In genomic region chr9:57073790-57074094, GRCm38 (mm10) we compare ENCODE assay signal across 8 mouse cellular contexts. TPM values are rescaled to one million over a fixed set of nuclear protein-coding genes. Genes with fewer than 3 reads are reported as not detected.
DNase-seq lines count a peak whose midpoint lies in the region; ATAC-seq and TF ChIP-seq lines count a peak whose summit lies in the region.

No protein-coding gene starts in this region.

- 0% methylated on average over 15 of the region's 15 CpGs for WGBS in lung, adult 2 months
- WGBS in embryonic facial prominence, embryonic 14.5 days = under 1% methylated on average over 15 of the region's 15 CpGs
- WGBS in intestine, postnatal 0 days = 2% methylated on average over 15 of the region's 15 CpGs
- WGBS in neural tube, embryonic 14.5 days = under 1% methylated on average over 15 of the region's 15 CpGs

- H3K9me3 ChIP-seq in embryonic facial prominence, embryonic 14.5 days (ENCODE audit: control insufficient read depth, low read length) = no peaks in the 10 kb centered on the region
- no peaks in the 10 kb centered on the region for H3K9me3 ChIP-seq in intestine, postnatal 0 days (ENCODE audit: control insufficient read depth)
- no peaks in the 10 kb centered on the region for H3K9me3 ChIP-seq in neural tube, embryonic 14.5 days (ENCODE audit: control insufficient read depth, low read length)

- TF ChIP-seq POLR2A in lung, adult 2 months (IDR thresholded peaks at IDR 0.05; ENCODE audit: borderline replicate concordance, extremely low read depth, low read depth, low read length) = peak; percentile 79; the same call in 1 of the 2 replicates

- H3K4me3 ChIP-seq in lung, adult 2 months (replicated peaks; ENCODE audit: extremely low read depth, low read depth, low read length) = peak overlapping the region; percentile 85
- peak overlapping the region; percentile 94 for H3K4me3 ChIP-seq in embryonic facial prominence, embryonic 14.5 days (ENCODE audit: low read depth, low read length)
- H3K4me3 ChIP-seq in intestine, postnatal 0 days (ENCODE audit: low read depth, low read length) = peak overlapping the region; percentile 93
- H3K4me3 ChIP-seq in neural tube, embryonic 14.5 days (ENCODE audit: low read depth, low read length) = peak overlapping the region; percentile 73

- no peak for DNase-seq in lung, adult 2 months
- DNase-seq in lung, postnatal 14 days = no peak
- no peak for DNase-seq in embryonic facial prominence, embryonic 14.5 days (ENCODE audit: low spot score)
- no peak for DNase-seq in layer of hippocampus, adult 18-20 months (ENCODE audit: low spot score in 2 of 2)
- DNase-seq in layer of hippocampus, postnatal 36 days = no peak
- DNase-seq in urinary bladder, postnatal 4 days (ENCODE audit: low spot score in 2 of 2) = no peak

- H3K27me3 ChIP-seq in embryonic facial prominence, embryonic 14.5 days (replicated peaks; ENCODE audit: control insufficient read depth, insufficient read depth, low read length) = no peaks in the 10 kb centered on the region
- H3K27me3 ChIP-seq in intestine, postnatal 0 days (replicated peaks; ENCODE audit: control insufficient read depth, insufficient read depth, low read length) = no peaks in the 10 kb centered on the region
- H3K27me3 ChIP-seq in neural tube, embryonic 14.5 days (ENCODE audit: control insufficient read depth, insufficient read depth, low read length) = no peaks in the 10 kb centered on the region

- no peak for TF ChIP-seq CTCF in lung, adult 2 months (IDR thresholded peaks at IDR 0.05; ENCODE audit: insufficient read depth, low read length)
- TF ChIP-seq CTCF in intestine, postnatal 0 days (IDR thresholded peaks at IDR 0.05; ENCODE audit: low read depth) = no peak

- peak overlapping the region; percentile 75 for H3K9ac ChIP-seq in embryonic facial prominence, embryonic 14.5 days (ENCODE audit: low read depth, low read length)
- peak overlapping the region; percentile 62 for H3K9ac ChIP-seq in intestine, postnatal 0 days (ENCODE audit: low read depth, low read length)
- peak overlapping the region; percentile 5 for H3K9ac ChIP-seq in neural tube, embryonic 14.5 days (replicated peaks; ENCODE audit: low read depth, low read length)

- peak overlapping the region; percentile 80 for H3K4me2 ChIP-seq in embryonic facial prominence, embryonic 14.5 days (ENCODE audit: low read depth, low read length)
- peak overlapping the region; percentile 91 for H3K4me2 ChIP-seq in intestine, postnatal 0 days (replicated peaks; ENCODE audit: low read depth)
- H3K4me2 ChIP-seq in neural tube, embryonic 14.5 days (ENCODE audit: low read depth, low read length) = peak overlapping the region; percentile 87

- H3K36me3 ChIP-seq in embryonic facial prominence, embryonic 14.5 days (ENCODE audit: control insufficient read depth, insufficient read depth, low read length) = no peaks in the 10 kb centered on the region
- no peaks in the 10 kb centered on the region for H3K36me3 ChIP-seq in intestine, postnatal 0 days (ENCODE audit: control insufficient read depth, insufficient read depth)
- H3K36me3 ChIP-seq in neural tube, embryonic 14.5 days (ENCODE audit: control insufficient read depth, insufficient read depth, low read length) = no peaks in the 10 kb centered on the region

- H3K27ac ChIP-seq in embryonic facial prominence, embryonic 14.5 days (replicated peaks; ENCODE audit: low read depth, low read length) = peak overlapping the region; percentile 90
- H3K27ac ChIP-seq in intestine, postnatal 0 days (ENCODE audit: low read depth, low read length) = peak overlapping the region; percentile 98
- H3K27ac ChIP-seq in neural tube, embryonic 14.5 days (ENCODE audit: low read depth, low read length) = peak overlapping the region; percentile 78

- no peak for ATAC-seq in embryonic facial prominence, embryonic 14.5 days (ENCODE audit: low read depth)
- ATAC-seq in intestine, postnatal 0 days = no peak
- no peak for ATAC-seq in neural tube, embryonic 14.5 days (ENCODE audit: low read depth)

- peaks cover 13% of the 10 kb centered on the region for H3K4me1 ChIP-seq in lung, adult 2 months (ENCODE audit: control insufficient read depth, insufficient read depth, low read length)
- peaks cover 19% of the 10 kb centered on the region for H3K4me1 ChIP-seq in embryonic facial prominence, embryonic 14.5 days (ENCODE audit: control insufficient read depth, insufficient read depth, low read length)
- no peaks in the 10 kb centered on the region for H3K4me1 ChIP-seq in intestine, postnatal 0 days (replicated peaks; ENCODE audit: control insufficient read depth, insufficient read depth, low read length)
- peaks cover 16% of the 10 kb centered on the region for H3K4me1 ChIP-seq in neural tube, embryonic 14.5 days (ENCODE audit: control insufficient read depth, insufficient read depth, low read length)

RNA-seq across cellular contexts. Expression of gene Sin3a, which starts 1.9 kb away (rescaled TPM):
- polyA plus RNA-seq in lung, adult 2 months (2012; rRNA removed) = 68.4 and 82.1 TPM in 2 replicates
- polyA plus RNA-seq in embryonic facial prominence, embryonic 14.5 days (2014; fragmentation: Nextera tagmentation; extraction: Ambion mirVana) = 32.4 and 38.6 TPM in 2 replicates
- 11.7 and 14.1 TPM in 2 replicates for polyA plus RNA-seq in intestine, postnatal 0 days (2015; fragmentation: Nextera tagmentation; extraction: Ambion mirVana)
- polyA plus RNA-seq in neural tube, embryonic 14.5 days (2014; fragmentation: Nextera tagmentation; extraction: Ambion mirVana) = 26.8 and 35.2 TPM in 2 replicates
- total RNA-seq in layer of hippocampus, adult 18-20 months (2021) = 10 to 100 TPM; 30.8 to 41.1 TPM
- total RNA-seq in layer of hippocampus, postnatal 36 days (2021) = 10 to 100 TPM; 35.5 to 37.1 TPM

RNA-seq across cellular contexts. Expression of gene Man2c1, which starts 56.7 kb away (rescaled TPM):
- 232 and 233 TPM in 2 replicates for polyA plus RNA-seq in lung, adult 2 months (2012; rRNA removed)
- polyA plus RNA-seq in embryonic facial prominence, embryonic 14.5 days (2014; fragmentation: Nextera tagmentation; extraction: Ambion mirVana) = 38.2 and 42.4 TPM in 2 replicates
- 24.3 and 24.6 TPM in 2 replicates for polyA plus RNA-seq in intestine, postnatal 0 days (2015; fragmentation: Nextera tagmentation; extraction: Ambion mirVana)
- 43.2 and 49.9 TPM in 2 replicates for polyA plus RNA-seq in neural tube, embryonic 14.5 days (2014; fragmentation: Nextera tagmentation; extraction: Ambion mirVana)
- total RNA-seq in layer of hippocampus, adult 18-20 months (2021) = 100 to 1,000 TPM; 127 to 155 TPM
- 100 to 1,000 TPM; 145 to 168 TPM for total RNA-seq in layer of hippocampus, postnatal 36 days (2021)

Comparison
In these comparisons a context has a peak if more than half of its experiments do, and no peak if none do; other contexts are left out.
1. H3K9ac ChIP-seq: peak in every context shown above with its lines; median percentile 75 in embryonic facial prominence, embryonic 14.5 days; 62 in intestine, postnatal 0 days; 5 in neural tube, embryonic 14.5 days.